In the genomic region with DNA sequence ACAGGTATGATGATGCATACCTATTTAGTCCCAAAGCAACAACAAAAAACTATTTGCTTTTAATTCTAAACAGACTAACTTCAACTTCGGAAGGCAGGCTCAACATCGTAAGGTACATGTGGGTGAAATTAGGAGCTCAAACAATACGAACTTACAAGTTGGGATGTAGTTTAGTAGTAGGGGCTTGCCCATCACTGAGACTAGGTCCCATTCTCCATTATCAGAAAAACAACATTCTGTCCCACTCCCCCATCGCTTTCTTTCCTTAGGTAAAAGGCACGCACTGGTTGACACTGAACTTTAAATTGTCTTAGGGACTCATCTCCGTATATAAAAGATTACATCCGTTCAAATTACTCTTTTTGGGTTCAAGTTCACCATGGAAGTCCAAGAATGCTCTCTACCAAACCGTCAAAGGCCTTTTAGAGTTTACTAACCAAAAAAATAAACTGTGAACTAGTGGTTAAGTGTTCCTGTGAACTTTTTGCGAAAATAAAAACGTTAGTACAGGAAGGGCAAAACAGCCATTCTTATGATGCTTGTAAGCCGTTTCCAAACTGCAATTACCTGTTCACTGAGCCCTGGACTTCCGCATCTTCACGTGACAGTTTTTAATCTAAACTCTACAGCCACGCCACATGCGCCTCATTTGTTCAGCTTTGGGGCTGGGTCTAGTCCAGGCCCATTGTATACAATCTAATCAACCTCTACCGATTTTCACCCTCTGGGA, we compare ENCODE assay signal across 8 mouse cellular contexts. TPM values are rescaled to one million over a fixed set of nuclear protein-coding genes. Genes with fewer than 3 reads are reported as not detected.
DNase-seq lines count a peak whose midpoint lies in the region; ATAC-seq and TF ChIP-seq lines count a peak whose summit lies in the region.

No protein-coding gene starts in this region.

- WGBS in kidney, embryonic 15.5 days, result 1% methylated on average over 16 of the region's 16 CpGs

- peak; percentile 66 for DNase-seq in A20 (ENCODE audit: low read depth, low spot score)
- peak; percentile 22 to 37 for DNase-seq in CD8-positive naive resting alpha-beta T cell, adult 2 months (ENCODE audit: low read depth in 2 of 2, low spot score in 2 of 2)
- peak; percentile 13 for DNase-seq in lung, postnatal 10 days
- DNase-seq in spleen, postnatal 36 days (ENCODE audit: low spot score in 2 of 2), result peak; percentile 54 to 60
- no peak for DNase-seq in cerebellum, adult 9-10 months
- no peak for DNase-seq in layer of hippocampus, adult 18-20 months (ENCODE audit: low spot score in 2 of 2)

- no peak for TF ChIP-seq POLR2A in embryonic fibroblast, embryonic 13.5 days (IDR thresholded peaks at IDR 0.05; ENCODE audit: low read depth, low read length)

- no peak for ATAC-seq in kidney, embryonic 15.5 days (replicated peaks; ENCODE audit: low FRiP score)

- peak overlapping the region; percentile 72 for H3K4me2 ChIP-seq in kidney, embryonic 15.5 days

- H3K9ac ChIP-seq in kidney, embryonic 15.5 days, result peak overlapping the region; percentile 95

- H3K4me3 ChIP-seq in embryonic fibroblast, embryonic 13.5 days (ENCODE audit: insufficient read depth, low read length), result peak overlapping the region; percentile 93
- H3K4me3 ChIP-seq in kidney, embryonic 15.5 days (replicated peaks), result peak overlapping the region; percentile 64

- H3K36me3 ChIP-seq in kidney, embryonic 15.5 days, result no peaks in the 10 kb centered on the region

- no peak for TF ChIP-seq CTCF in embryonic fibroblast, embryonic 13.5 days (IDR thresholded peaks at IDR 0.05; ENCODE audit: borderline replicate concordance, insufficient read depth, low read length)

- H3K27me3 ChIP-seq in kidney, embryonic 15.5 days, result no peaks in the 10 kb centered on the region

- peak overlapping the region; percentile 63; the same call in 1 of the 2 replicates for H3K27ac ChIP-seq in embryonic fibroblast, embryonic 13.5 days (ENCODE audit: insufficient read depth, low read length)
- peak overlapping the region; percentile 98 for H3K27ac ChIP-seq in kidney, embryonic 15.5 days

- H3K4me1 ChIP-seq in embryonic fibroblast, embryonic 13.5 days (ENCODE audit: control insufficient read depth, insufficient read depth, low read length), result no peaks in the 10 kb centered on the region; the same call in 1 of the 2 replicates
- H3K4me1 ChIP-seq in kidney, embryonic 15.5 days, result peaks cover 25% of the 10 kb centered on the region

- no peaks in the 10 kb centered on the region for H3K9me3 ChIP-seq in kidney, embryonic 15.5 days (replicated peaks)

RNA-seq across cellular contexts. Expression of a gene that starts 1.4 kb away (rescaled TPM):
- polyA plus RNA-seq in embryonic fibroblast, embryonic 13.5 days (2011; ENCODE audit: insufficient read length, low read depth, missing spikeins), result 169 and 218 TPM in 2 replicates
- 387 and 421 TPM in 2 replicates for polyA plus RNA-seq in kidney, embryonic 15.5 days (2015; fragmentation: Nextera tagmentation; extraction: Ambion mirVana)
- 10 to 100 TPM; 76.5 to 81.7 TPM for total RNA-seq in layer of hippocampus, adult 18-20 months (2021)

Comparison
In these comparisons a context has a peak if more than half of its experiments do, and no peak if none do; other contexts are left out.
1. DNase-seq: peak in A20 (single experiment), CD8-positive naive resting alpha-beta T cell, adult 2 months (2 of 2), lung, postnatal 10 days (single experiment) and spleen, postnatal 36 days (2 of 2); none in cerebellum, adult 9-10 months (single experiment) and layer of hippocampus, adult 18-20 months (0 of 2).